Comparison of ENCODE assay signal across 8 mouse cellular contexts in genomic region chr7:30560296-30560695, GRCm38 (mm10). TPM values are rescaled to one million over a fixed set of nuclear protein-coding genes. Genes with fewer than 3 reads are reported as not detected.
A peak's percentile ranks its signal among the peaks of the same experiment; 100 is the strongest.
DNase-seq lines count a peak whose midpoint lies in the region; ATAC-seq and TF ChIP-seq lines count a peak whose summit lies in the region.

No protein-coding gene starts in this region.

- no peak for ATAC-seq in forebrain, embryonic 13.5 days
- no peak for ATAC-seq in forebrain, postnatal 0 days
- no peak for ATAC-seq in midbrain, postnatal 0 days (ENCODE audit: low FRiP score)
- ATAC-seq in kidney, embryonic 16.5 days (ENCODE audit: low FRiP score, low TSS enrichment): no peak

- no peak overlapping the region for H3K4me3 ChIP-seq in forebrain, embryonic 13.5 days
- no peak overlapping the region for H3K4me3 ChIP-seq in forebrain, postnatal 0 days (ENCODE audit: low read depth, low read length)
- peak overlapping the region; percentile 32; the same call in 1 of the 2 replicates for H3K4me3 ChIP-seq in layer of hippocampus, adult 2 months
- peak overlapping the region; percentile 68; the same call in 1 of the 2 replicates for H3K4me3 ChIP-seq in limb, embryonic 10.5 days
- no peak overlapping the region for H3K4me3 ChIP-seq in midbrain, postnatal 0 days (ENCODE audit: low read depth, low read length)
- H3K4me3 ChIP-seq in kidney, embryonic 16.5 days (ENCODE audit: low read length): no peak overlapping the region

- H3K4me1 ChIP-seq in forebrain, embryonic 13.5 days: peaks cover 37% of the 10 kb centered on the region
- peaks cover 11% of the 10 kb centered on the region for H3K4me1 ChIP-seq in forebrain, postnatal 0 days (ENCODE audit: insufficient read depth)
- H3K4me1 ChIP-seq in limb, embryonic 10.5 days: peaks cover 42% of the 10 kb centered on the region
- no peaks in the 10 kb centered on the region for H3K4me1 ChIP-seq in midbrain, postnatal 0 days (ENCODE audit: insufficient read depth, low read length)
- H3K4me1 ChIP-seq in kidney, embryonic 16.5 days (ENCODE audit: insufficient read depth, low read length): peaks cover 19% of the 10 kb centered on the region

- no peaks in the 10 kb centered on the region for H3K9me3 ChIP-seq in forebrain, embryonic 13.5 days (replicated peaks)
- no peaks in the 10 kb centered on the region for H3K9me3 ChIP-seq in forebrain, postnatal 0 days (ENCODE audit: low read length)
- H3K9me3 ChIP-seq in limb, embryonic 10.5 days (replicated peaks): no peaks in the 10 kb centered on the region
- H3K9me3 ChIP-seq in midbrain, postnatal 0 days (ENCODE audit: low read length): no peaks in the 10 kb centered on the region
- H3K9me3 ChIP-seq in kidney, embryonic 16.5 days (ENCODE audit: low read length): no peaks in the 10 kb centered on the region

- peak overlapping the region; percentile 97 for H3K4me2 ChIP-seq in forebrain, embryonic 13.5 days
- H3K4me2 ChIP-seq in forebrain, postnatal 0 days (ENCODE audit: low read depth): no peak overlapping the region; the same call in 1 of the 2 replicates
- H3K4me2 ChIP-seq in midbrain, postnatal 0 days (ENCODE audit: low read depth, low read length, poor library complexity, severe bottlenecking): peak overlapping the region; percentile 92; the same call in 1 of the 2 replicates
- no peak overlapping the region for H3K4me2 ChIP-seq in kidney, embryonic 16.5 days (replicated peaks; ENCODE audit: low read depth, low read length)

- H3K27me3 ChIP-seq in forebrain, embryonic 13.5 days: no peaks in the 10 kb centered on the region
- no peaks in the 10 kb centered on the region for H3K27me3 ChIP-seq in forebrain, postnatal 0 days (ENCODE audit: insufficient read depth, low read length)
- no peaks in the 10 kb centered on the region for H3K27me3 ChIP-seq in limb, embryonic 10.5 days (ENCODE audit: low read depth, poor library complexity, severe bottlenecking)
- no peaks in the 10 kb centered on the region for H3K27me3 ChIP-seq in midbrain, postnatal 0 days (ENCODE audit: insufficient read depth, low read length)
- no peaks in the 10 kb centered on the region for H3K27me3 ChIP-seq in kidney, embryonic 16.5 days (ENCODE audit: insufficient read depth, low read length)

- no peak for DNase-seq in forebrain, postnatal 0 days
- no peak for DNase-seq in layer of hippocampus, adult 2 months (ENCODE audit: low spot score in 2 of 2)
- DNase-seq in layer of hippocampus, adult 9-11 months: no peak
- DNase-seq in limb, embryonic 10.5 days (ENCODE audit: low spot score): no peak
- DNase-seq in midbrain, postnatal 0 days (ENCODE audit: low spot score): no peak
- DNase-seq in gastrocnemius, postnatal 14 days: no peak

- TF ChIP-seq CTCF in forebrain, postnatal 0 days (IDR thresholded peaks at IDR 0.05; ENCODE audit: low read depth): no peak
- no peak for TF ChIP-seq CTCF in layer of hippocampus, adult 2 months (conservative IDR thresholded peaks at IDR 0.05)
- no peak for TF ChIP-seq CTCF in midbrain, postnatal 0 days (IDR thresholded peaks at IDR 0.05)

- H3K27ac ChIP-seq in forebrain, embryonic 13.5 days: peak overlapping the region; percentile 31; the same call in 1 of the 2 replicates
- H3K27ac ChIP-seq in forebrain, postnatal 0 days (ENCODE audit: low read depth, low read length): no peak overlapping the region
- H3K27ac ChIP-seq in layer of hippocampus, adult 2 months: peak overlapping the region; percentile 81
- H3K27ac ChIP-seq in limb, embryonic 10.5 days: peak overlapping the region; percentile 78; the same call in 1 of the 2 replicates
- no peak overlapping the region for H3K27ac ChIP-seq in midbrain, postnatal 0 days (ENCODE audit: low read depth, low read length)
- no peak overlapping the region for H3K27ac ChIP-seq in kidney, embryonic 16.5 days (ENCODE audit: low read length)

- 56% methylated on average over 2 of the region's 2 CpGs for WGBS in forebrain, embryonic 13.5 days
- WGBS in forebrain, postnatal 0 days: 73% methylated on average over 2 of the region's 2 CpGs
- 73% methylated on average over 2 of the region's 2 CpGs for WGBS in limb, embryonic 10.5 days
- 54% methylated on average over 2 of the region's 2 CpGs for WGBS in midbrain, postnatal 0 days
- WGBS in kidney, embryonic 16.5 days: 64% methylated on average over 2 of the region's 2 CpGs

- no peak overlapping the region for H3K9ac ChIP-seq in forebrain, embryonic 13.5 days
- no peak overlapping the region for H3K9ac ChIP-seq in forebrain, postnatal 0 days
- H3K9ac ChIP-seq in midbrain, postnatal 0 days (replicated peaks; ENCODE audit: low read length, poor library complexity, severe bottlenecking): no peak overlapping the region
- H3K9ac ChIP-seq in kidney, embryonic 16.5 days (replicated peaks; ENCODE audit: low read length): no peak overlapping the region

- peaks cover 34% of the 10 kb centered on the region for H3K36me3 ChIP-seq in forebrain, embryonic 13.5 days (ENCODE audit: poor library complexity, severe bottlenecking)
- H3K36me3 ChIP-seq in forebrain, postnatal 0 days (ENCODE audit: insufficient read depth): peaks cover 22% of the 10 kb centered on the region
- H3K36me3 ChIP-seq in limb, embryonic 10.5 days: peaks cover 38% of the 10 kb centered on the region
- H3K36me3 ChIP-seq in midbrain, postnatal 0 days (ENCODE audit: insufficient read depth, low read length): peaks cover 14% of the 10 kb centered on the region
- peaks cover 22% of the 10 kb centered on the region for H3K36me3 ChIP-seq in kidney, embryonic 16.5 days (ENCODE audit: insufficient read depth, low read length)

- intact Hi-C loops in gastrocnemius, postnatal 14 days (cut with DNase I; ENCODE audit: low total_unique reads): no loop called here

RNA-seq across cellular contexts. Expression of gene Lin37, which starts 0.7 kb away (rescaled TPM):
- polyA plus RNA-seq in forebrain, embryonic 13.5 days (2015; fragmentation: Nextera tagmentation; extraction: Ambion mirVana): 53.0 and 65.1 TPM in 2 replicates
- 16.0 and 19.2 TPM in 2 replicates for total RNA-seq in forebrain, postnatal 0 days (2014; rRNA removed)
- polyA plus RNA-seq in forebrain, postnatal 0 days (2015; fragmentation: Nextera tagmentation; extraction: Ambion mirVana): 49.5 and 53.0 TPM in 2 replicates
- total RNA-seq in layer of hippocampus, adult 2 months (2021): 10 to 100 TPM; 45.5 to 47.6 TPM
- 42.5 and 45.6 TPM in 2 replicates for polyA plus RNA-seq in limb, embryonic 10.5 days (2016; fragmentation: Nextera tagmentation; extraction: Ambion mirVana)
- total RNA-seq in midbrain, postnatal 0 days (2014; rRNA removed): 15.7 and 32.0 TPM in 2 replicates
- 53.5 and 54.1 TPM in 2 replicates for polyA plus RNA-seq in midbrain, postnatal 0 days (2015; fragmentation: Nextera tagmentation; extraction: Ambion mirVana)
- 1 to 10 TPM; 8.4 to 9.1 TPM for total RNA-seq in gastrocnemius, postnatal 14 days (2021)
- 47.0 and 48.1 TPM in 2 replicates for polyA plus RNA-seq in kidney, embryonic 16.5 days (2015; fragmentation: Nextera tagmentation; extraction: Ambion mirVana)

RNA-seq across cellular contexts. Expression of gene U2af1l4, which starts 2.8 kb away (rescaled TPM):
- 114 and 122 TPM in 2 replicates for polyA plus RNA-seq in forebrain, embryonic 13.5 days (2015; fragmentation: Nextera tagmentation; extraction: Ambion mirVana)
- total RNA-seq in forebrain, postnatal 0 days (2014; rRNA removed): 48.8 and 74.3 TPM in 2 replicates
- 117 and 129 TPM in 2 replicates for polyA plus RNA-seq in forebrain, postnatal 0 days (2015; fragmentation: Nextera tagmentation; extraction: Ambion mirVana)
- total RNA-seq in layer of hippocampus, adult 2 months (2021): 10 to 100 TPM; 71.4 to 90.8 TPM
- 92.5 and 100 TPM in 2 replicates for polyA plus RNA-seq in limb, embryonic 10.5 days (2016; fragmentation: Nextera tagmentation; extraction: Ambion mirVana)
- 54.7 and 64.2 TPM in 2 replicates for total RNA-seq in midbrain, postnatal 0 days (2014; rRNA removed)
- 96.4 and 97.0 TPM in 2 replicates for polyA plus RNA-seq in midbrain, postnatal 0 days (2015; fragmentation: Nextera tagmentation; extraction: Ambion mirVana)
- total RNA-seq in gastrocnemius, postnatal 14 days (2021): 10 to 100 TPM; 49.6 to 50.1 TPM
- 91.6 and 99.4 TPM in 2 replicates for polyA plus RNA-seq in kidney, embryonic 16.5 days (2015; fragmentation: Nextera tagmentation; extraction: Ambion mirVana)

RNA-seq across cellular contexts. Expression of gene Gm49396, which starts 2.8 kb away (rescaled TPM):
- polyA plus RNA-seq in forebrain, embryonic 13.5 days (2015; fragmentation: Nextera tagmentation; extraction: Ambion mirVana): 20.2 and 22.5 TPM in 2 replicates
- total RNA-seq in forebrain, postnatal 0 days (2014; rRNA removed): 5.5 and 9.9 TPM in 2 replicates
- 3.4 and 5.3 TPM in 2 replicates for polyA plus RNA-seq in forebrain, postnatal 0 days (2015; fragmentation: Nextera tagmentation; extraction: Ambion mirVana)
- 10 to 100 TPM in 1 of 2 experiments, 1 to 10 TPM in 1; 9.0 to 11.4 TPM for total RNA-seq in layer of hippocampus, adult 2 months (2021)
- 13.4 and 15.3 TPM in 2 replicates for polyA plus RNA-seq in limb, embryonic 10.5 days (2016; fragmentation: Nextera tagmentation; extraction: Ambion mirVana)
- 6.0 and 8.4 TPM in 2 replicates for total RNA-seq in midbrain, postnatal 0 days (2014; rRNA removed)
- polyA plus RNA-seq in midbrain, postnatal 0 days (2015; fragmentation: Nextera tagmentation; extraction: Ambion mirVana): 4.9 and 7.2 TPM in 2 replicates
- total RNA-seq in gastrocnemius, postnatal 14 days (2021): 1 to 10 TPM in 1 of 2 experiments, under 1 TPM in 1; 0.74 to 1.7 TPM
- 18.2 and 18.9 TPM in 2 replicates for polyA plus RNA-seq in kidney, embryonic 16.5 days (2015; fragmentation: Nextera tagmentation; extraction: Ambion mirVana)

RNA-seq across cellular contexts. Expression of gene Psenen, which starts 3.1 kb away (rescaled TPM):
- polyA plus RNA-seq in forebrain, embryonic 13.5 days (2015; fragmentation: Nextera tagmentation; extraction: Ambion mirVana): 128 and 141 TPM in 2 replicates
- total RNA-seq in forebrain, postnatal 0 days (2014; rRNA removed): 70.9 and 90.7 TPM in 2 replicates
- 141 and 161 TPM in 2 replicates for polyA plus RNA-seq in forebrain, postnatal 0 days (2015; fragmentation: Nextera tagmentation; extraction: Ambion mirVana)
- 10 to 100 TPM; 79.9 to 92.3 TPM for total RNA-seq in layer of hippocampus, adult 2 months (2021)
- 120 and 121 TPM in 2 replicates for polyA plus RNA-seq in limb, embryonic 10.5 days (2016; fragmentation: Nextera tagmentation; extraction: Ambion mirVana)
- 63.8 and 133 TPM in 2 replicates for total RNA-seq in midbrain, postnatal 0 days (2014; rRNA removed)
- polyA plus RNA-seq in midbrain, postnatal 0 days (2015; fragmentation: Nextera tagmentation; extraction: Ambion mirVana): 135 and 144 TPM in 2 replicates
- total RNA-seq in gastrocnemius, postnatal 14 days (2021): 10 to 100 TPM; 83.4 to 92.7 TPM
- polyA plus RNA-seq in kidney, embryonic 16.5 days (2015; fragmentation: Nextera tagmentation; extraction: Ambion mirVana): 142 and 148 TPM in 2 replicates

RNA-seq across cellular contexts. Expression of gene Igflr1, which starts 4.9 kb away (rescaled TPM):
- polyA plus RNA-seq in forebrain, embryonic 13.5 days (2015; fragmentation: Nextera tagmentation; extraction: Ambion mirVana): 7.4 and 8.2 TPM in 2 replicates
- 1.2 TPM in 1 of 2 replicates, not detected in the other for total RNA-seq in forebrain, postnatal 0 days (2014; rRNA removed)
- 2.3 and 3.2 TPM in 2 replicates for polyA plus RNA-seq in forebrain, postnatal 0 days (2015; fragmentation: Nextera tagmentation; extraction: Ambion mirVana)
- total RNA-seq in layer of hippocampus, adult 2 months (2021): 1 to 10 TPM; 6.4 to 6.5 TPM
- polyA plus RNA-seq in limb, embryonic 10.5 days (2016; fragmentation: Nextera tagmentation; extraction: Ambion mirVana): 5.7 and 6.5 TPM in 2 replicates
- total RNA-seq in midbrain, postnatal 0 days (2014; rRNA removed): 0.99 and 1.9 TPM in 2 replicates
- 3.1 and 5.6 TPM in 2 replicates for polyA plus RNA-seq in midbrain, postnatal 0 days (2015; fragmentation: Nextera tagmentation; extraction: Ambion mirVana)
- total RNA-seq in gastrocnemius, postnatal 14 days (2021): under 1 TPM; 0.60 to 0.88 TPM
- polyA plus RNA-seq in kidney, embryonic 16.5 days (2015; fragmentation: Nextera tagmentation; extraction: Ambion mirVana): 6.0 and 8.7 TPM in 2 replicates

Comparison
In these comparisons a context has a peak if more than half of its experiments do, and no peak if none do; other contexts are left out.
1. H3K27ac ChIP-seq: peak in forebrain, embryonic 13.5 days (single experiment), layer of hippocampus, adult 2 months (single experiment) and limb, embryonic 10.5 days (single experiment); none in forebrain, postnatal 0 days (single experiment), midbrain, postnatal 0 days (single experiment) and kidney, embryonic 16.5 days (single experiment).
2. H3K4me2 ChIP-seq: peak in forebrain, embryonic 13.5 days (single experiment) and midbrain, postnatal 0 days (single experiment); none in forebrain, postnatal 0 days (single experiment) and kidney, embryonic 16.5 days (single experiment).
3. H3K4me3 ChIP-seq: peak in layer of hippocampus, adult 2 months (single experiment) and limb, embryonic 10.5 days (single experiment); none in forebrain, embryonic 13.5 days (single experiment), forebrain, postnatal 0 days (single experiment), midbrain, postnatal 0 days (single experiment) and kidney, embryonic 16.5 days (single experiment).